Mouse (Mus musculus): ENCODE results near the gene Cbx2. TPM values are rescaled to one million over a fixed set of nuclear protein-coding genes. Genes with fewer than 3 reads are reported as not detected.

Cbx2 gene
- polyA plus RNA-seq, 1 experiment = 14.8 TPM

DNA sequence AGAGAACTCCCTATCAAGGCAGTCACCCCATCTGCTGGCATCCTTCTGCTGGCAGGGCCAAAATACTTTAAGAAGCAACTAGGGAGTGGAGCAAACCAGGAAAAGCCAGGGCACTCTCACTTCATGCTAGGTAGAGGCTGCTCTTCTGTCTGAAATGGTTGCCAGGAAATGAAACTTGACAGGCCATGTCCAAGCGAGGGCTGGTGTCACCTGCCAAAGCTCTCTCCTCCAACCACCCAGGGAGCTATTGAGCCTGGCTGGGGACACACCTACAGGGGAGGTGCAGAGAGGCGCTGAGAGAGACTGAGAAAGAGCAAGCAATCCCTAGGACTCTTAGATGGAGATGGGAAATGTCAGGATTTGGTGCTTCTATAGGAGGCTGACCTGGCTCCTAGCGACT lies 36.5 kb downstream of the Cbx2 start:
- Histone ChIP-seq H3K36me3 (ENCODE audit: control insufficient read depth, insufficient read depth) (no peaks in the 10 kb centered on the region), H3ac (ENCODE audit: control insufficient read depth, insufficient read length, low read depth) (no peak overlapping the region), H3K79me2 (ENCODE audit: control insufficient read depth, insufficient read depth) (no peaks in the 10 kb centered on the region), H3K27me3 (ENCODE audit: control insufficient read depth, insufficient read depth, insufficient read length) (peaks cover 24% of the 10 kb centered on the region), H3K4me3 (ENCODE audit: insufficient read depth, poor library complexity, severe bottlenecking) (no peak overlapping the region), H3K79me3 (ENCODE audit: low read depth) (no peaks in the 10 kb centered on the region)
- no peak for TF ChIP-seq FOSL1 (IDR thresholded peaks at IDR 0.05; ENCODE audit: insufficient read depth, low read length, poor library complexity, severe bottlenecking)
- TF ChIP-seq CEBPB (IDR thresholded peaks at IDR 0.05; ENCODE audit: low read depth) = no peak
- no peak for TF ChIP-seq CTCF (IDR thresholded peaks at IDR 0.05; ENCODE audit: control insufficient read depth, insufficient read depth, insufficient read length)
- TF ChIP-seq USF1 (IDR thresholded peaks at IDR 0.05; ENCODE audit: low read depth) = no peak
- TF ChIP-seq MYOD1 (IDR thresholded peaks at IDR 0.05; ENCODE audit: control insufficient read depth, insufficient read length, low read depth) = no peak
- no peak for TF ChIP-seq MYOG (IDR thresholded peaks at IDR 0.05; ENCODE audit: control insufficient read depth, extremely low read depth, insufficient read length)
- no peak for TF ChIP-seq MAX (IDR thresholded peaks at IDR 0.05)

GRCm38 (mm10) chr11:119066841-119067240 lies 44.1 kb downstream of the Cbx2 start:
- Histone ChIP-seq H3K4me3 (ENCODE audit: insufficient read depth, poor library complexity, severe bottlenecking) (no peak overlapping the region), H3K79me2 (ENCODE audit: control insufficient read depth, insufficient read depth) (no peaks in the 10 kb centered on the region), H3K36me3 (ENCODE audit: control insufficient read depth, insufficient read depth) (no peaks in the 10 kb centered on the region), H3K27me3 (ENCODE audit: control insufficient read depth, insufficient read depth, insufficient read length) (peaks cover 14% of the 10 kb centered on the region), H3K79me3 (ENCODE audit: low read depth) (no peaks in the 10 kb centered on the region), H3ac (ENCODE audit: control insufficient read depth, insufficient read length, low read depth) (no peak overlapping the region)
- TF ChIP-seq MAX (IDR thresholded peaks at IDR 0.05) = no peak
- no peak for TF ChIP-seq CTCF (IDR thresholded peaks at IDR 0.05; ENCODE audit: control insufficient read depth, insufficient read depth, insufficient read length)
- TF ChIP-seq FOSL1 (IDR thresholded peaks at IDR 0.05; ENCODE audit: insufficient read depth, low read length, poor library complexity, severe bottlenecking) = no peak
- no peak for TF ChIP-seq MYOG (IDR thresholded peaks at IDR 0.05; ENCODE audit: control insufficient read depth, extremely low read depth, insufficient read length)
- no peak for TF ChIP-seq MYOD1 (IDR thresholded peaks at IDR 0.05; ENCODE audit: control insufficient read depth, insufficient read length, low read depth)
- no peak for TF ChIP-seq USF1 (IDR thresholded peaks at IDR 0.05; ENCODE audit: low read depth)
- TF ChIP-seq CEBPB (IDR thresholded peaks at IDR 0.05; ENCODE audit: low read depth) = no peak

- TF ChIP-seq MYOD1 (IDR thresholded peaks at IDR 0.05; ENCODE audit: control insufficient read depth, insufficient read length, low read depth) (no peak), CEBPB (IDR thresholded peaks at IDR 0.05; ENCODE audit: low read depth) (no peak), MYOG (IDR thresholded peaks at IDR 0.05; ENCODE audit: control insufficient read depth, extremely low read depth, insufficient read length) (no peak), CTCF (IDR thresholded peaks at IDR 0.05; ENCODE audit: control insufficient read depth, insufficient read depth, insufficient read length) (no peak), FOSL1 (IDR thresholded peaks at IDR 0.05; ENCODE audit: insufficient read depth, low read length, poor library complexity, severe bottlenecking) (no peak), USF1 (IDR thresholded peaks at IDR 0.05; ENCODE audit: low read depth) (no peak), MAX (IDR thresholded peaks at IDR 0.05) (no peak)
- H3K79me3 ChIP-seq (ENCODE audit: low read depth) = no peaks in the 10 kb centered on the region
- H3K4me3 ChIP-seq (ENCODE audit: insufficient read depth, poor library complexity, severe bottlenecking) = no peak overlapping the region
- peaks cover 11% of the 10 kb centered on the region for H3K27me3 ChIP-seq (ENCODE audit: control insufficient read depth, insufficient read depth, insufficient read length)
- H3K79me2 ChIP-seq (ENCODE audit: control insufficient read depth, insufficient read depth) = no peaks in the 10 kb centered on the region
- no peak overlapping the region for H3ac ChIP-seq (ENCODE audit: control insufficient read depth, insufficient read length, low read depth)
- H3K36me3 ChIP-seq (ENCODE audit: control insufficient read depth, insufficient read depth) = no peaks in the 10 kb centered on the region
Measured at GRCm38 (mm10) chr11:119072239-119072638, 49.5 kb downstream of the Cbx2 start.

- no peaks in the 10 kb centered on the region for H3K79me2 ChIP-seq (ENCODE audit: control insufficient read depth, insufficient read depth)
- no peaks in the 10 kb centered on the region for H3K79me3 ChIP-seq (ENCODE audit: low read depth)
- H3K36me3 ChIP-seq (ENCODE audit: control insufficient read depth, insufficient read depth) = no peaks in the 10 kb centered on the region
- peaks cover 11% of the 10 kb centered on the region for H3K27me3 ChIP-seq (ENCODE audit: control insufficient read depth, insufficient read depth, insufficient read length)
- H3K4me3 ChIP-seq (ENCODE audit: insufficient read depth, poor library complexity, severe bottlenecking) = no peak overlapping the region
- TF ChIP-seq CEBPB (IDR thresholded peaks at IDR 0.05; ENCODE audit: low read depth) = no peak
- TF ChIP-seq MAX (IDR thresholded peaks at IDR 0.05) = no peak
- no peak overlapping the region for H3ac ChIP-seq (ENCODE audit: control insufficient read depth, insufficient read length, low read depth)
Measured at GRCm38 (mm10) chr11:119072986-119073385, 50.2 kb downstream of the Cbx2 start.

DNA sequence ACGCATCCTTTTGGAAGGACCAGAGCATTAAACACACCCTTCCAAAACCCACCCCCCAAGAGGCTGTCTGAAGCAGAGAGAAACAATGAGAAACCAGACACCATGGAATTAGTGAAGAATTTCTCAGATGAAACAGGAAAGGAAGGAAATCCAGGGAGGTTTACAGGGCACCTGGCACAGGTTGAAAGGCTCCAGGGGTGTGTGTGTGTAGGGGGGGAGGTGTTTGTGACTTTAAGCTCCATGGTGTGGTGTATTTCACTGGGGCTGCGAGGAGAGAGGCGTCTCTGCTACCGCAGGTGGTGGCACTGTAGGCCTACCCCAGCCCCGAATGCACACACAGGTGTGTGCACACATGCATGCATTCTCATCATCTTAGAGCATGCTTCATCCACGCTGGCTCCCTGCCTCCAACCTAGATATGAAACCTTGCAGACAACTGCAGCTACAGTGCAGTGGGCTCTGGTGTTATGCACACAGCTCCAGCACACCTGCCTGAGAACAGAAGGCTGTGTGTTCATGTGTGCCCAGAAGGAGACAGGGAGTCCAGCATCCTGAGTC lies 51.2 kb downstream of the Cbx2 start:
- no peaks in the 10 kb centered on the region for H3K36me3 ChIP-seq (ENCODE audit: control insufficient read depth, insufficient read depth)
- H3K27me3 ChIP-seq (ENCODE audit: control insufficient read depth, insufficient read depth, insufficient read length) = peaks cover 11% of the 10 kb centered on the region
- H3K79me3 ChIP-seq (ENCODE audit: low read depth) = no peaks in the 10 kb centered on the region
- TF ChIP-seq CEBPB (IDR thresholded peaks at IDR 0.05; ENCODE audit: low read depth) (no peak), FOSL1 (IDR thresholded peaks at IDR 0.05; ENCODE audit: insufficient read depth, low read length, poor library complexity, severe bottlenecking) (no peak), MYOD1 (IDR thresholded peaks at IDR 0.05; ENCODE audit: control insufficient read depth, insufficient read length, low read depth) (no peak)
- H3K4me3 ChIP-seq (ENCODE audit: insufficient read depth, poor library complexity, severe bottlenecking) = no peak overlapping the region
- H3K79me2 ChIP-seq (ENCODE audit: control insufficient read depth, insufficient read depth) = no peaks in the 10 kb centered on the region
- H3ac ChIP-seq (ENCODE audit: control insufficient read depth, insufficient read length, low read depth) = no peak overlapping the region

DNA sequence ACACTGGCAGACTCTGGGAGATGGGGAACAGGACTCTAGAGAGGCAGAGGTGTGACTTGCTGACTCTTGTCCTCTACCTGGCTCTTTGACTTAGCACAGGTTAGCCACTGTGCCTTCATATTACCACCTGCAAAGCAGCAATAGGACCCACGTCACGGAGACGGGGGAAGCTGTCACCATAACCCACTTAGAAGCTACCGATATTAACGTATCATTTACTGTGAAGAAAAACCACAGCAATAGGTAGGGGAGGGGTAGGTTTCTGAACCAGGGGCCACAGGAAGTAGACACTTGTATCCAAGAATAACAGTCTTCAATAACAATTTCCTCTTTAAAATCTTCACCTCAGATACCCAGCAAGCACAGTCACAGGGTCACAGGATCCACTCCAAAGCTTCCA lies 53.0 kb downstream of the Cbx2 start:
- Histone ChIP-seq H3ac (ENCODE audit: control insufficient read depth, insufficient read length, low read depth) (no peak overlapping the region), H3K79me2 (ENCODE audit: control insufficient read depth, insufficient read depth) (no peaks in the 10 kb centered on the region), H3K36me3 (ENCODE audit: control insufficient read depth, insufficient read depth) (peaks cover 16% of the 10 kb centered on the region), H3K79me3 (ENCODE audit: low read depth) (no peaks in the 10 kb centered on the region), H3K4me3 (ENCODE audit: insufficient read depth, poor library complexity, severe bottlenecking) (no peak overlapping the region), H3K27me3 (ENCODE audit: control insufficient read depth, insufficient read depth, insufficient read length) (peaks cover 11% of the 10 kb centered on the region)
- TF ChIP-seq CTCF (IDR thresholded peaks at IDR 0.05; ENCODE audit: control insufficient read depth, insufficient read depth, insufficient read length) (no peak), MYOG (IDR thresholded peaks at IDR 0.05; ENCODE audit: control insufficient read depth, extremely low read depth, insufficient read length) (no peak), MYOD1 (IDR thresholded peaks at IDR 0.05; ENCODE audit: control insufficient read depth, insufficient read length, low read depth) (no peak), CEBPB (IDR thresholded peaks at IDR 0.05; ENCODE audit: low read depth) (no peak), MAX (IDR thresholded peaks at IDR 0.05) (no peak), FOSL1 (IDR thresholded peaks at IDR 0.05; ENCODE audit: insufficient read depth, low read length, poor library complexity, severe bottlenecking) (no peak), USF1 (IDR thresholded peaks at IDR 0.05; ENCODE audit: low read depth) (no peak)
